Mouse (Mus musculus): ENCODE data around the gene Tcea2. TPM values are rescaled to one million over a fixed set of nuclear protein-coding genes. Genes with fewer than 3 reads are reported as not detected.

The Tcea2 gene
- polyA plus RNA-seq, 1 experiment from 2014 or later, result 31.0 TPM

DNA sequence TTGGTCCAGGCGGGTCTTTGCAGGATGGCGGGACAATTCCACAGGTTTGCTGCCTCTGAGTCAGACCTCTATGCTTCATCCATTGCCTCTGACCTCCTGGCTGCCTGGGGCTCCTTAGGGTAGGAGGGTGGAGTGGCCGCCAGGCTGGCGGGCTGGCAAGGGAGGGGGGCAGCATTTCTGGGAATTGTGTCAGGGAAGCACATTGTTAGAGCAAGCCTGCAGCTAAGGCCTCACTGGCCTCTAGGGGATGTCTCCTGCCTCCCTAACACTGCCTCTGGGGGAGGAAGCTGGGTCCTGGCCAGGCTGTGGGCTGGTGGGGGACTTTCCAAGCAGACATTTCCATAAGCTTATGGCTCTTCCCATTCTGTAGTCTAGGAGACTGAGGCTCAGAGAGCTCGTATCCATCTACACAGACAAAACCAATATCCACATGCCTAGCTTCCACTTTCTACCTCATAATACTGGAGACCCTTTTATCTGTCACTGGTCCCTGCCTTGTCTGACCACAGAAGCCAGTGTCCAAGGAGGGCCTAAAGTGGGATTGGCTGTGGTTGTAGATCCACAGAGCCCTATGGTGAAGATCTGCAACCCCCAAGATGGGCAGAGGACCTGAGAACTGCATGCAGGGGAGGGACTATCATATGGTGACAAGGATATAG is 2.9 kb upstream of the Tcea2 start:
- no peak overlapping the region for H3K9ac ChIP-seq
- H3K27ac ChIP-seq, result no peak overlapping the region
- H3K27me3 ChIP-seq, result peaks cover 30% of the 10 kb centered on the region
- no peak overlapping the region for H3K4me2 ChIP-seq
- no peak overlapping the region for H3K4me3 ChIP-seq
- H3K9me3 ChIP-seq (replicated peaks), result no peaks in the 10 kb centered on the region
- no peaks in the 10 kb centered on the region for H3K36me3 ChIP-seq (ENCODE audit: poor library complexity, severe bottlenecking)
- H3K4me1 ChIP-seq, result peaks cover 39% of the 10 kb centered on the region
- WGBS, result 56% methylated on average over 5 of the region's 5 CpGs
- no peak for ATAC-seq

DNA sequence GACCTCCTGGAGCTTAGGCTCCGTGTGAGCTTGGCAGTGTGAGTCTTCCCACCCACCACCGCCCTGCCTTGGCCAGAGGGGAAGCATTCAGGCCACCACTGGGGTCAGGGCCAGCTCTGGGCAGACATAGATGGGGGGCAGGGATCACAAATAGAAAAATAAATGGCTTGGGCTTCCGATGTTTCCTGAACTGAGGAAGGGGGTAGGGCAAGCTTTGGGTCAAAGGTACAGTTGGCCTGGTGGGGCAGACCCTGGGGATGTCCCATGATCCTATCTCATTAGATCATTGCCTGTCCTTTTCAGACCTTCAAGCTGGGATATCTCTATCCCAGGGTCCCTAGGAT is 2.4 kb upstream of the Tcea2 start:
- Histone ChIP-seq H3K9ac (no peak overlapping the region), H3K36me3 (ENCODE audit: poor library complexity, severe bottlenecking) (no peaks in the 10 kb centered on the region), H3K27ac (no peak overlapping the region), H3K4me2 (no peak overlapping the region), H3K4me3 (no peak overlapping the region), H3K4me1 (peaks cover 39% of the 10 kb centered on the region), H3K27me3 (peaks cover 25% of the 10 kb centered on the region), H3K9me3 (replicated peaks) (no peaks in the 10 kb centered on the region)
- WGBS, result 71% methylated on average over 3 of the region's 3 CpGs
- no peak for ATAC-seq

DNA sequence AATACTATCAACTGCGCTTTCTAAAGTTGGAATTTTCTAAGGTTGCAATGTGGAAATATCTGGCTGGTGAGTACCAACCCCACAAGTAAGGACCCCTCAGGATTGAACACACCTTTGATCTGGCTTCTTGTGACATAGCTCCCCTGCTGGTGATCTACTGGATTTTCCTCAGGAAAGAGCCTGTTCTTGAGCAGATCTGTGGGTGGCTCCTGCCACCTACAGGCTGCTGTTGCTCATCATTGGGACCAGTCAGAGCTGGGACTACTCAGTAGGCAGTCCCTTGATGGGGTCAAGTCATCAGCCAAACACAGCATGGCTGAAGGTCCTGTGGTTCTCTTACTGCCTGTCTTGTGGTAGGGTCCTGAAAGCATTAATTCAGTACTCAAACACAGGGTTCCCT is 1.3 kb upstream of the Tcea2 start:
- WGBS, result 57% methylated on average over 1 of the region's 1 CpGs
- Histone ChIP-seq H3K4me2 (no peak overlapping the region), H3K4me1 (peaks cover 39% of the 10 kb centered on the region), H3K4me3 (no peak overlapping the region), H3K36me3 (ENCODE audit: poor library complexity, severe bottlenecking) (no peaks in the 10 kb centered on the region), H3K27ac (no peak overlapping the region), H3K9me3 (replicated peaks) (no peaks in the 10 kb centered on the region), H3K27me3 (peaks cover 14% of the 10 kb centered on the region), H3K9ac (no peak overlapping the region)
- peak; percentile 66 for ATAC-seq

DNA sequence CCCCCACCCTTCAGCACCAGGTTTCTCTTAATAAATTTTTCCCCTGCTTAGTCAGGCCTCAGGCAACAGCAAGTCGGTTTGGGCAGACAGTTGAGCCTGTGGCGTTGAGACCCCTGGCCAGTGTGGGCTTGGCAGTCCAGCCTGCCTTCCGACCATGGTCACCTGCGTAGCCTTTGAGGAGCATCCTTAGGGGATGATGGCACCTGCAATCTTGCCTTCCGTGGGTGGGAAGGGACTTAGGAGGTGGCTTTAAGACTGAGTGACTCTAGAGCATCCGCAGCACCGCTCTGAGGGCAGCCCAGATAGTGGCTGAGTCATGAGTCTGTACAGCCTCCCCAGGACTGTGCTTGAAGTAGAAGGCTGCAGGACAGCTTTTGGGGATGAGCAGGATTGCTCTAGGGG is 607 bp downstream of the Tcea2 start:
- Histone ChIP-seq H3K36me3 (ENCODE audit: poor library complexity, severe bottlenecking) (peaks cover 5% of the 10 kb centered on the region; the same call in 1 of the 2 replicates), H3K4me1 (peaks cover 30% of the 10 kb centered on the region), H3K9me3 (replicated peaks) (no peaks in the 10 kb centered on the region), H3K4me3 (peak overlapping the region; percentile 63), H3K4me2 (peak overlapping the region; percentile 85), H3K27me3 (no peaks in the 10 kb centered on the region), H3K27ac (no peak overlapping the region), H3K9ac (peak overlapping the region; percentile 92)
- 21% methylated on average over 7 of the region's 7 CpGs for WGBS
- peak; percentile 30 for ATAC-seq

DNA sequence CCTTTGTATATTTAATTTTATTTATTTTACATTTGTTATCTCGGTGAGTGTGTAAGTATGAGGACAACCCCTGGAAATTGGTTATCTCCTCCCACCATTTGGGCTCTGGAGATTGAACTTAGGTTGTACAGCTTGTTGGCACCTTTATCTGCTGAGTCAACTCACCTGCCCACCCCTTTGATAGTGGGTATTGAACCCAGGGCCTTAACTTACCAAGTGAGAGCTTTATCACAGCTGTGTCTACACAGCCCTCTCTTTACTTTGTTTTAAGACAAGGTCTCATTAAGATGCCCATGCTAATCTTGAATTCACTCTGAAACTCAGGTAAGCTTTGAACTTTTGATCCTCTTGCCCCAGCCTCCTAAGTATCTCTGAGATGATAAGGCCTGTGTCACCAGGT is 1.9 kb downstream of the Tcea2 start:
- Histone ChIP-seq H3K9ac (no peak overlapping the region), H3K4me3 (no peak overlapping the region), H3K27me3 (no peaks in the 10 kb centered on the region), H3K4me2 (no peak overlapping the region), H3K36me3 (ENCODE audit: poor library complexity, severe bottlenecking) (peaks cover 17% of the 10 kb centered on the region), H3K9me3 (replicated peaks) (no peaks in the 10 kb centered on the region), H3K27ac (no peak overlapping the region), H3K4me1 (peaks cover 22% of the 10 kb centered on the region)
- WGBS, result 100% methylated on average over 1 of the region's 1 CpGs
- no peak for ATAC-seq

DNA sequence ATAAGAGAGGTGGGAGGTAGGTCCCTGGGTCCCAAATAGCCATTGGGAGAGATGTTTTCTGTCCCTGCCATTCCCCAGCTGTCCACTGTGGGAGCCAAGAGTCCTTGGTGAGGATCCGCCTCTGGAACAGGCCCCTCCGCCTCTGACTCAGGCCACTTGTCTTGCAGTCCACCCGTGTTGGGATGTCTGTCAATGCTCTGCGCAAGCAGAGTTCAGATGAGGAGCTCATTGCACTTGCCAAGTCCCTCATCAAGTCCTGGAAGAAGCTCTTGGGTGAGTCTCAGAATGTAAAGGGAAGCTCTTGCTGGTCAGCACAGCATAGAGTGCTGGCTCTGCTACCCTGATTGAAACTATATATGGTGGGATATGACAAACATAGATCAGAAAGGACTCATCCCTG is 3.3 kb downstream of the Tcea2 start:
- H3K27me3 ChIP-seq, result no peaks in the 10 kb centered on the region
- ATAC-seq, result no peak
- peaks cover 22% of the 10 kb centered on the region for H3K4me1 ChIP-seq
- H3K27ac ChIP-seq, result no peak overlapping the region
- H3K36me3 ChIP-seq (ENCODE audit: poor library complexity, severe bottlenecking), result peaks cover 31% of the 10 kb centered on the region
- H3K9me3 ChIP-seq (replicated peaks), result no peaks in the 10 kb centered on the region
- 64% methylated on average over 4 of the region's 4 CpGs for WGBS
- no peak overlapping the region for H3K4me2 ChIP-seq
- H3K9ac ChIP-seq, result no peak overlapping the region
- no peak overlapping the region for H3K4me3 ChIP-seq

DNA sequence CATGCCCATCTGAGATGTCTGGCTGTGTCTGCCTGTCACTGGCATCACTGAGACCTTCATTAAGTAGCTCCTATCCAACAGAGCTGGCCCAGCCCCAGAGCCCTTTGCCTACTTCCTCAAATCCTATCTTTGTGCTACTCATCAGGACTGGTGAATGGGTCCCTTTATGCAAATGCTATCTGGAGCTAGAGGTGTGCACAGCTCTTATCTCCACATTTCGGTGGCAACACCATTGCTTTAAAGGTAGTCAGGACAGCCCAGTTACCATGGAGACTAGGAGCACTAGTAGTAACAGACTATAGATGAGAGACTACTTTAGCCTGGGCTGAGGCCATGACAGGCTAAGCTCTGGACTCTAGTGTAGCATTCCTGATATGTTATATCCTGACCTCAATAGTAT is 4.6 kb downstream of the Tcea2 start:
- H3K4me1 ChIP-seq, result peaks cover 18% of the 10 kb centered on the region
- no peak overlapping the region for H3K27ac ChIP-seq
- WGBS, result 94% methylated on average over 1 of the region's 1 CpGs
- H3K9me3 ChIP-seq (replicated peaks), result no peaks in the 10 kb centered on the region
- H3K4me3 ChIP-seq, result no peak overlapping the region
- no peaks in the 10 kb centered on the region for H3K27me3 ChIP-seq
- ATAC-seq, result no peak
- no peak overlapping the region for H3K4me2 ChIP-seq
- no peak overlapping the region for H3K9ac ChIP-seq
- H3K36me3 ChIP-seq (ENCODE audit: poor library complexity, severe bottlenecking), result peaks cover 43% of the 10 kb centered on the region

DNA sequence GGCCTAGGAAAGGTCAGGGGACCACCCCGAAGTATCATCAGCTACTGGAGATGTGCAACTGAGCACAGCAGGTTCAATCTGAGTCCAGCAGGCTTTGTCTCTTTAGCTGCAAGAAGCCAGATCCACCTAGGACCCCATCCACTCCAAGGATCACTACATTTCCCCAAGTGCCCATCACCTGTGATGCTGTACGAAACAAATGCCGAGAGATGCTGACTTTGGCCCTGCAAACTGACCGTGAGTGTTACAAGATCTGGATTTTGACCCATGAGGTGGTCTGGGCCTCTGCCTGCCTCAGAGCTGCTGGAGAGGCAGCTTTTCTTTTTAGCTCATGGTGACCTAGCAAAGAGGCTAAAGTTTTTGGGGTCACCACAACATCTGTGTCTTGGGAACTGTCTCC is 5.6 kb downstream of the Tcea2 start:
- no peak for ATAC-seq
- Histone ChIP-seq H3K9ac (no peak overlapping the region), H3K27me3 (no peaks in the 10 kb centered on the region), H3K36me3 (ENCODE audit: poor library complexity, severe bottlenecking) (peaks cover 45% of the 10 kb centered on the region), H3K27ac (no peak overlapping the region), H3K4me3 (no peak overlapping the region), H3K4me1 (peaks cover 13% of the 10 kb centered on the region), H3K9me3 (replicated peaks) (no peaks in the 10 kb centered on the region), H3K4me2 (no peak overlapping the region)
- WGBS, result 93% methylated on average over 4 of the region's 4 CpGs

DNA sequence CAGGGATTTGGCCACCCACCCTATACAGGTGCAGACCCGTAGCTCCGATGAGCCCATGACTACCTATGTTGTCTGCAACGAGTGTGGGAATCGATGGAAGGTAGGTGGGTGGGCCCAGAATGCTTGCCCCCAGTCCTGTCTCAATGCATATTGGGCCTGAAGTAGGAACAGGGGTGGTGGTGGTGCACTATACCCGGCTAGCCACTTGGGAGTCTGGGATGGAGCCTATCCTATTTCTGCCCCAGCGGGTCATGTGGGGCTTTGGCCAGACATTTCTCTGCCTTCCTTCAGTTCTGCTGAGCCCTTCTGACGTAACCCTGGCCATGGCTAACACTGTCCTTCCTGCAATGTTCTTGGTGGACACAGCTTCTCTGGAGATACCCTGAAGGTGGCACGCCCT is 7.5 kb downstream of the Tcea2 start:
- no peak overlapping the region for H3K27ac ChIP-seq
- no peak for ATAC-seq
- no peak overlapping the region for H3K9ac ChIP-seq
- WGBS, result 96% methylated on average over 8 of the region's 8 CpGs
- no peak overlapping the region for H3K4me3 ChIP-seq
- peaks cover 48% of the 10 kb centered on the region for H3K36me3 ChIP-seq (ENCODE audit: poor library complexity, severe bottlenecking)
- no peak overlapping the region for H3K4me2 ChIP-seq
- H3K27me3 ChIP-seq, result no peaks in the 10 kb centered on the region
- H3K4me1 ChIP-seq, result peaks cover 6% of the 10 kb centered on the region
- no peaks in the 10 kb centered on the region for H3K9me3 ChIP-seq (replicated peaks)

DNA sequence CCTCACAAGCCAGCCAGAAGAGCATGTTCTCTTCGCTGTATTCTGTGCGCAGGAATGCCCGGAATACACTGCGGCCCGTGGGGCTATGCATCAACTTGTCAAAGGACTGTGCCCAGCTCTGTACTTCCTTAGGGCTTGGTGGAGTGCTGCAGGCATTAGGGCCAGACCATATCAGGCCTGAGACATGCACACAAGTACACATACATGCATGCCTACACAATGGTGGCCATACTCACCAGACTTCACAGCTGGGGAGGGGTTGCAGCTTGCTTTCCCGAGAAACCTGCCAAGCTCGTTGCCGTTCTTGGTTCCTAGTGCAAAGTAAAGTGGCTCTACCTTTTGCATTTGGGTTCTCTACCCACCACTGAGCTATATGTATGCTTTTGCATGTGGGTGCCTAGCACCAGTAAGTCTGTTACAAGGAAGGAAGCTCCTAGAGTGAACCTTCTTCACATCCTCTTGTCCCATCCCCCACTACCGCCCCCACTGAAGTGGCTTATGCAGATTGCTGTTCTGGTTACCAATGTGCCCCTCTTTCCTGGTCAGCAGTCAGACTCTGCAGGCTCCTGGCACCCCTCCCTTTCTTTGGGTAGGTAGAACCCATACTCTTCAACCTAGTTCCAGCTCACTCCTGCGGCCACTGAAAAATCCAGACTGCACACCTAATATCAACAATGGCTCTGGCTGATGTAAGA is 9.5 kb downstream of the Tcea2 start:
- Histone ChIP-seq H3K9me3 (replicated peaks) (no peaks in the 10 kb centered on the region), H3K36me3 (ENCODE audit: poor library complexity, severe bottlenecking) (peaks cover 48% of the 10 kb centered on the region), H3K4me1 (peaks cover 17% of the 10 kb centered on the region), H3K27me3 (no peaks in the 10 kb centered on the region), H3K4me2 (no peak overlapping the region), H3K27ac (no peak overlapping the region), H3K9ac (no peak overlapping the region), H3K4me3 (no peak overlapping the region)
- 89% methylated on average over 10 of the region's 10 CpGs for WGBS
- ATAC-seq, result no peak

DNA sequence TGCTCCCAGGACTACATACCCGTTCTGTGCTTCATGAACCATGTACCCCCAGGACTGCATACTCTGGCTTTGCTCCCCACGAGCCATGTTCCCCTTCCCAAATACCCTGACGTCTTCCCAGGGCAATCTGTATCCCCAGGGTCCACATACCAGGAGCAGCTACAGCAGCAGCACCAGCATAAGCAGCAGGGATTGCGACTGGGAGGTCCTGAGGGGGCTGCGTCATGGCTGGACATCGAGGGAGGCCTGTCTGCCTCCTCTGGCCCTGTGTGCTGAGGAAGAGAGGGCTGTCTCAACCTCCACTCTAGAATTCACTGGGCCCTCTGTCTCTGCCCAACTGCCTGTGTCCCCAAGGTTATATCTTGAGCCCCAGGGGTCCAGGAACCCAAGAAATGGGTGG is 11.0 kb downstream of the Tcea2 start:
- Histone ChIP-seq H3K4me3 (no peak overlapping the region), H3K9ac (no peak overlapping the region), H3K27ac (no peak overlapping the region)

DNA sequence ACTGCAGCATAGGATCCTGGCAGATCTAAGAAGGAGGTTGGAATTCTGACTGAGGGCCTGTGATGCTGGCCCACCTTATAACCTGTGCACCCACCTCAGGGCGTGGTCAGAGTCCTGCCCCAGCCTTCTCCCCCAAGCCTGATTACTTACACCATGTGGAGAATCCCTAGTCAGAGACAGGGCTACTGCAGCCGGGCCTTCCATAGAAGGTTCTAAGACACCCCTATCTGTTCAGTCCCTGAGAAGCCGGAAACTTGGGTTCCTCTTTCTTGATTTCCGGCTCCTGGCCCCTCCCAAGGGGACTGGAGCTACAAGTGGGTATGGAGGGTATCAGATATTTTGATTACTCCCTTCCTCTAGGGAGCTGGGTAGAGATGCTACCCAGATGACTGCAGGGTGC is 11.5 kb downstream of the Tcea2 start:
- Histone ChIP-seq H3K4me3 (no peak overlapping the region), H3K4me1 (peaks cover 17% of the 10 kb centered on the region), H3K9ac (no peak overlapping the region), H3K27ac (no peak overlapping the region), H3K36me3 (ENCODE audit: poor library complexity, severe bottlenecking) (peaks cover 34% of the 10 kb centered on the region), H3K9me3 (replicated peaks) (no peaks in the 10 kb centered on the region), H3K4me2 (no peak overlapping the region), H3K27me3 (peaks cover 2% of the 10 kb centered on the region; the same call in 1 of the 2 replicates)
- 89% methylated on average over 4 of the region's 4 CpGs for WGBS
- ATAC-seq, result no peak

More for the DNA sequence above, 11.0 kb downstream of the Tcea2 start:
- no peak for ATAC-seq
- H3K4me2 ChIP-seq, result no peak overlapping the region
- H3K4me1 ChIP-seq, result peaks cover 17% of the 10 kb centered on the region
- 87% methylated on average over 6 of the region's 6 CpGs for WGBS
- no peaks in the 10 kb centered on the region for H3K9me3 ChIP-seq (replicated peaks)
- peaks cover 2% of the 10 kb centered on the region; the same call in 1 of the 2 replicates for H3K27me3 ChIP-seq
- H3K36me3 ChIP-seq (ENCODE audit: poor library complexity, severe bottlenecking), result peaks cover 39% of the 10 kb centered on the region

DNA sequence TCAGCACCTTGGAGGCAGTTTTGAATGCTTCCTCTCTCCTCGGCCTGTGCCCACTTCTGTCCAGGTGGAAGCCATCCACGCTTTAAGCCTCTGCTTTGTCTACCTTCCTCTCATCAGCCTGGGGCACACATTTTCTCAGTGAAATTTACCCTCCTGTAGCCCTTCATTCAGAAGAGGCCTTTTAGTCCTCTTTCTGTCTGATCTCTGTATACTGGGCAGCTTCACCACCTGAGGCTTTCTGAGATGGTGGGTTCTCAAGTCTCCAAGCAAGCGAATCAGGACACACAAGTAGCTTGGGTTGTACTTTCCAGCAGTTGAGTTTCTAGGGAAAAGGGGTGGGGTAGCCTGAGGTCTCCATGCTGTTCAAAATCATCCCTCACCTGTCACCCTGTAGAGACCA is 12.2 kb downstream of the Tcea2 start:
- Histone ChIP-seq H3K27me3 (peaks cover 2% of the 10 kb centered on the region; the same call in 1 of the 2 replicates), H3K4me1 (peaks cover 17% of the 10 kb centered on the region), H3K4me3 (peak overlapping the region; percentile 70; the same call in 1 of the 2 replicates), H3K36me3 (ENCODE audit: poor library complexity, severe bottlenecking) (peaks cover 27% of the 10 kb centered on the region), H3K9me3 (replicated peaks) (no peaks in the 10 kb centered on the region), H3K27ac (no peak overlapping the region), H3K9ac (no peak overlapping the region), H3K4me2 (peak overlapping the region; percentile 81)
- no peak for ATAC-seq
- 86% methylated on average over 3 of the region's 3 CpGs for WGBS

Measured in forebrain, embryonic 13.5 days (tissue).